Mouse (Mus musculus): ENCODE measurements at regions not wholly inside any gene's neighbourhood (a gene's known extent, or its start where the extent isn't known, plus 50 kb on each side); places are given as distances from the start of the nearest gene placed in this dataset.

- TF ChIP-seq CTCF (IDR thresholded peaks at IDR 0.05; ENCODE audit: low read depth) (no peak), EP300 (IDR thresholded peaks at IDR 0.05; ENCODE audit: low read depth) (no peak)
Measured at GRCm38 (mm10) chr1:189063209-189063608, 55.6 kb upstream of the Kctd3 start.
